In the genomic region with DNA sequence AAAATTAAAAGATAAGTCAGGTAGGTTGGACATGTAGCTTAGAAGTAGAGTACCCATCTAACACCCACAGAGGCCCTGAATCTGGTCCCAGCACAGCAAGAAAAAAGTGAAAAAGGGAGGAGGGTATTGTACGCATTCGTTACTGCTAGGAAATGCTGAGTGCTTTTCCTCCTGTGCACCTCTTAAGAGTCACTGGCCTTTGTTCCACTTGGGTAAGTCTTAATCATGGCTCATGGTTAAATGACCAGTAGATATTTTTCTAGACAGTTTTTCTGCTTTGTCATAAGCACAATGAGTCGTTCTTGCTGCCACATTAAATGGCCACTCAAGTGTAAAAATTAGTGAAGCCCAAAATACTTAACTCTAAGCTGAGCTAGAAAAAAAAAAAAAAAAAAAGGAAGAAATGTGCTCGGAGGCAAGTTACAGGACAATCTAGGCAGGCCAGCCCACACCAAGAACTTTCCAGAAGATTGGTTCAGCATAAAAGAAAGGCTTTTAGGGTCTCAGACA, we compare ENCODE assay signal across 27 mouse cellular contexts.
A peak's percentile ranks its signal among the peaks of the same experiment; 100 is the strongest.
DNase-seq lines count a peak whose midpoint lies in the region; ATAC-seq and TF ChIP-seq lines count a peak whose summit lies in the region.
"Had no signal": no experiment of that assay in that cellular context is flagged by ENCODE, and none has a peak within 500 bp of the region (broad histone marks: within the 10 kb centered on the region; RNA-seq: fewer than 3 reads in every experiment).

No protein-coding gene starts in this region.

- H3K9ac ChIP-seq in kidney, embryonic 15.5 days = no peak overlapping the region
- H3K9ac ChIP-seq: forebrain, embryonic 12.5 days; forebrain, postnatal 0 days; heart, embryonic 13.5 days; hindbrain, embryonic 14.5 days; limb, embryonic 15.5 days; liver, embryonic 14.5 days; lung, embryonic 14.5 days; neural tube, embryonic 12.5 days; stomach, embryonic 15.5 days had no signal

- no peak for TF ChIP-seq POLR2A in myocyte (IDR thresholded peaks at IDR 0.05; ENCODE audit: insufficient read length, low read depth)

- 31% methylated on average over 4 of the region's 4 CpGs for WGBS in kidney, embryonic 15.5 days

- no peak overlapping the region for H3K4me3 ChIP-seq in kidney, embryonic 15.5 days (replicated peaks)
- no peak overlapping the region for H3K4me3 ChIP-seq in myocyte
- H3K4me3 ChIP-seq: forebrain, embryonic 12.5 days; heart, embryonic 13.5 days; layer of hippocampus, adult 2 months; limb, embryonic 15.5 days; neural tube, embryonic 12.5 days; stomach, embryonic 15.5 days had no signal

- H3K27me3 ChIP-seq in kidney, embryonic 15.5 days = no peaks in the 10 kb centered on the region
- H3K27me3 ChIP-seq in myocyte (ENCODE audit: control insufficient read depth, insufficient read depth, insufficient read length) = no peaks in the 10 kb centered on the region
- H3K27me3 ChIP-seq: forebrain, embryonic 12.5 days; heart, embryonic 13.5 days; limb, embryonic 15.5 days; neural tube, embryonic 12.5 days; stomach, embryonic 15.5 days had no signal

- H3K4me1 ChIP-seq in kidney, embryonic 15.5 days = 0 out of 2 replicates have a peak, but pooled peaks cover 2% of the 10 kb centered on the region
- H3K4me1 ChIP-seq: forebrain, embryonic 12.5 days; heart, embryonic 13.5 days; limb, embryonic 15.5 days; neural tube, embryonic 12.5 days; stomach, embryonic 15.5 days had no signal

- H3K36me3 ChIP-seq in kidney, embryonic 15.5 days = no peaks in the 10 kb centered on the region
- no peaks in the 10 kb centered on the region for H3K36me3 ChIP-seq in myocyte (ENCODE audit: control insufficient read depth, insufficient read depth)
- H3K36me3 ChIP-seq: forebrain, embryonic 12.5 days; G1E; heart, embryonic 13.5 days; limb, embryonic 15.5 days; neural tube, embryonic 12.5 days; stomach, embryonic 15.5 days had no signal

- H3K27ac ChIP-seq in kidney, embryonic 15.5 days = no peak overlapping the region
- H3K27ac ChIP-seq: forebrain, embryonic 12.5 days; heart, embryonic 13.5 days; hindbrain, embryonic 14.5 days; layer of hippocampus, adult 2 months; limb, embryonic 15.5 days; liver, embryonic 14.5 days; neural tube, embryonic 12.5 days; stomach, embryonic 15.5 days had no signal

- H3ac ChIP-seq in myocyte (ENCODE audit: control insufficient read depth, insufficient read length) = no peak overlapping the region

- H3K4me2 ChIP-seq in kidney, embryonic 15.5 days = no peak overlapping the region
- peak overlapping the region; percentile 57 for H3K4me2 ChIP-seq in myocyte (ENCODE audit: low read depth)
- H3K4me2 ChIP-seq: forebrain, embryonic 12.5 days; heart, embryonic 13.5 days; hindbrain, embryonic 14.5 days; limb, embryonic 15.5 days; lung, embryonic 14.5 days; neural tube, embryonic 12.5 days; stomach, embryonic 15.5 days had no signal

- no peaks in the 10 kb centered on the region for H3K79me2 ChIP-seq in myocyte (ENCODE audit: control insufficient read depth, insufficient read depth)

- ATAC-seq in kidney, embryonic 15.5 days (replicated peaks; ENCODE audit: low FRiP score) = peak; percentile 69
- ATAC-seq: forebrain, postnatal 0 days; midbrain, embryonic 16.5 days had no signal

- no peak for DNase-seq in kidney, adult 8-10 months
- DNase-seq in 3134 (ENCODE audit: extremely low read depth, insufficient read length, low spot score) = peak; percentile 44
- peak; percentile 7 for DNase-seq in A20 (ENCODE audit: low read depth, low spot score)
- no peak for DNase-seq in liver
- no peak for DNase-seq in layer of hippocampus, postnatal 36 days
- DNase-seq: adrenal gland, postnatal 25 days; cerebellum, adult 18-20 months; cerebellum, postnatal 10 days; forebrain, postnatal 0 days; gastrocnemius, postnatal 10 days; heart, postnatal 10 days; kidney, postnatal 25 days; lung, embryonic 14.5 days; lung, postnatal 14 days; right cerebral cortex, postnatal 14 days had no signal

- no peaks in the 10 kb centered on the region for H3K9me3 ChIP-seq in kidney, embryonic 15.5 days (replicated peaks)
- H3K9me3 ChIP-seq: forebrain, embryonic 12.5 days; G1E; heart, embryonic 13.5 days; limb, embryonic 15.5 days; neural tube, embryonic 12.5 days; stomach, embryonic 15.5 days had no signal

TF ChIP-seq in myocyte, 11 proteins besides CTCF, POLR2A, EP300 and RAD21:
- TF ChIP-seq REST (IDR thresholded peaks at IDR 0.05; ENCODE audit: insufficient read depth, insufficient read length) = no peak
- TF ChIP-seq MAX (IDR thresholded peaks at IDR 0.05; ENCODE audit: low read depth) = no peak
- no peak for TF ChIP-seq TCF3 (IDR thresholded peaks at IDR 0.05; ENCODE audit: insufficient read length, low read depth)
- TF ChIP-seq CEBPB (IDR thresholded peaks at IDR 0.05; ENCODE audit: insufficient read depth, poor library complexity, severe bottlenecking) = no peak
- no peak for TF ChIP-seq USF1 (IDR thresholded peaks at IDR 0.05; ENCODE audit: low read depth)
- TF ChIP-seq SRF (IDR thresholded peaks at IDR 0.05; ENCODE audit: control insufficient read depth, insufficient read length, low read depth) = no peak
- no peak for TF ChIP-seq TCF12 (IDR thresholded peaks at IDR 0.05; ENCODE audit: insufficient read depth, poor library complexity, severe bottlenecking)
- TF ChIP-seq MYOG (IDR thresholded peaks at IDR 0.05; ENCODE audit: control insufficient read depth in 1 of 3, insufficient read depth in 1 of 3, insufficient read length in 2 of 3, low read depth in 2 of 3) = no peak
- TF ChIP-seq MYOD1 (IDR thresholded peaks at IDR 0.05; ENCODE audit: control insufficient read depth in 1 of 3, insufficient read length in 2 of 3, low read depth in 2 of 3) = no peak
- TF ChIP-seq POLR2AphosphoS2 (IDR thresholded peaks at IDR 0.05; ENCODE audit: insufficient read length, low read depth) = no peak
- no peak for TF ChIP-seq E2F4 (IDR thresholded peaks at IDR 0.05; ENCODE audit: insufficient read depth)

Comparison
In these comparisons a context has a peak if more than half of its experiments do, and no peak if none do; other contexts are left out.
1. DNase-seq: peak in 3134 (single experiment) and A20 (single experiment); none in kidney, adult 8-10 months (0 of 2), liver (single experiment) and layer of hippocampus, postnatal 36 days (0 of 2).